Comparison of ENCODE assay signal across 18 mouse cellular contexts in the genomic region with DNA sequence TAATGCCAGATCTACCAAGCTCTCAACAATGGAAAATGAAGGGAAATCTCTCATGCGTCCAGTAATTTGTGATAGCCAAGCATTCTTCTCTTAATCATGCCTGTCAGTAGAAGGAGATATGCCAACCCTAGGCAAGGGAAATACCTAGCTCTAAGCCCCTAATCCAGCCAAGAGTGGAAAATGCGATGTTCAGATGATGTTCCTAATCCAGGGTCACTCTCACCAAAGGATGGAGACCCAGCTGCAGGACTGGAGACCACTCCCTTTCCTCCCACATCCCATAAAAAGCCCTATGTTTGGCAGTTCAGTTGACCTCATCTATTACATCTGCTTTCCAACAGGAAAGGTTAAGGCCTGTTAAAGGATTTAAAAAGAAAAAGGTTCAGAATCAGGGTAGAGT.
DNase-seq lines count a peak whose midpoint lies in the region; ATAC-seq and TF ChIP-seq lines count a peak whose summit lies in the region.
"Had no signal": no experiment of that assay in that cellular context is flagged by ENCODE, and none has a peak within 500 bp of the region (broad histone marks: within the 10 kb centered on the region; RNA-seq: fewer than 3 reads in every experiment).

No protein-coding gene starts in this region.

- no peak for TF ChIP-seq CTCF in forebrain, postnatal 0 days (IDR thresholded peaks at IDR 0.05; ENCODE audit: low read depth)

- no peak for DNase-seq in forebrain, postnatal 0 days
- no peak for DNase-seq in neural tube, embryonic 10.5 days (ENCODE audit: extremely low spot score, low spot score)
- DNase-seq in left cerebral cortex, postnatal 25 days (ENCODE audit: low spot score in 2 of 2), result no peak
- DNase-seq in thymus, postnatal 36 days, result no peak
- DNase-seq: adrenal gland, adult 2 months; adrenal gland, postnatal 25 days; cerebellum, adult 18-20 months; cerebellum, adult 9-11 months; cerebellum, postnatal 36 days; gastrocnemius, adult 2 months; gastrocnemius, postnatal 25 days had no signal

- intact Hi-C loops in left cerebral cortex, postnatal 25 days (cut with DNase I), result no loop called here

- H3K4me2 ChIP-seq in forebrain, embryonic 15.5 days (replicated peaks), result no peak overlapping the region
- no peak overlapping the region for H3K4me2 ChIP-seq in forebrain, postnatal 0 days (ENCODE audit: low read depth)
- H3K4me2 ChIP-seq in neural tube, embryonic 12.5 days (replicated peaks), result no peak overlapping the region
- H3K4me2 ChIP-seq in neural tube, embryonic 13.5 days, result no peak overlapping the region
- H3K4me2 ChIP-seq: embryonic facial prominence, embryonic 13.5 days; hindbrain, embryonic 14.5 days had no signal

- H3K9ac ChIP-seq in forebrain, embryonic 15.5 days (replicated peaks), result no peak overlapping the region
- H3K9ac ChIP-seq in forebrain, postnatal 0 days, result no peak overlapping the region
- no peak overlapping the region for H3K9ac ChIP-seq in neural tube, embryonic 12.5 days
- no peak overlapping the region for H3K9ac ChIP-seq in neural tube, embryonic 13.5 days
- H3K9ac ChIP-seq: embryonic facial prominence, embryonic 13.5 days; hindbrain, embryonic 14.5 days had no signal

- peak; percentile 43; the same call in 1 of the 2 replicates for ATAC-seq in forebrain, embryonic 15.5 days (replicated peaks)
- no peak; the same call in 1 of the 2 replicates for ATAC-seq in forebrain, postnatal 0 days
- peak; percentile 33; the same call in 1 of the 2 replicates for ATAC-seq in neural tube, embryonic 12.5 days (ENCODE audit: low FRiP score, low read depth)
- peak; percentile 77; the same call in 1 of the 2 replicates for ATAC-seq in neural tube, embryonic 13.5 days (ENCODE audit: low read depth)
- ATAC-seq: Patski had no signal

- H3K4me1 ChIP-seq in forebrain, embryonic 15.5 days, result peaks cover 26% of the 10 kb centered on the region
- no peaks in the 10 kb centered on the region for H3K4me1 ChIP-seq in forebrain, postnatal 0 days (ENCODE audit: insufficient read depth)
- H3K4me1 ChIP-seq in neural tube, embryonic 12.5 days, result peaks cover 8% of the 10 kb centered on the region; the same call in 1 of the 2 replicates
- H3K4me1 ChIP-seq in neural tube, embryonic 13.5 days (replicated peaks), result peaks cover 32% of the 10 kb centered on the region

- no peaks in the 10 kb centered on the region for H3K27me3 ChIP-seq in forebrain, embryonic 15.5 days
- H3K27me3 ChIP-seq in forebrain, postnatal 0 days (ENCODE audit: insufficient read depth, low read length), result 0 out of 2 replicates have a peak, but pooled peaks cover 6% of the 10 kb centered on the region
- H3K27me3 ChIP-seq in neural tube, embryonic 12.5 days (replicated peaks), result no peaks in the 10 kb centered on the region
- peaks cover 23% of the 10 kb centered on the region for H3K27me3 ChIP-seq in neural tube, embryonic 13.5 days
- H3K27me3 ChIP-seq: embryonic facial prominence, embryonic 13.5 days had no signal

- no peak overlapping the region for H3K4me3 ChIP-seq in forebrain, embryonic 15.5 days
- H3K4me3 ChIP-seq in forebrain, postnatal 0 days (ENCODE audit: low read depth, low read length), result no peak overlapping the region
- no peak overlapping the region for H3K4me3 ChIP-seq in neural tube, embryonic 12.5 days
- H3K4me3 ChIP-seq in neural tube, embryonic 13.5 days, result no peak overlapping the region
- H3K4me3 ChIP-seq: embryonic facial prominence, embryonic 13.5 days; gastrocnemius, adult 2 months; hindbrain, embryonic 10.5 days had no signal

- no peaks in the 10 kb centered on the region for H3K36me3 ChIP-seq in forebrain, embryonic 15.5 days
- H3K36me3 ChIP-seq in forebrain, postnatal 0 days (ENCODE audit: insufficient read depth), result no peaks in the 10 kb centered on the region
- no peaks in the 10 kb centered on the region for H3K36me3 ChIP-seq in neural tube, embryonic 12.5 days
- no peaks in the 10 kb centered on the region for H3K36me3 ChIP-seq in neural tube, embryonic 13.5 days
- H3K36me3 ChIP-seq: embryonic facial prominence, embryonic 13.5 days; hindbrain, embryonic 10.5 days had no signal

- 21% methylated on average over 2 of the region's 2 CpGs for WGBS in forebrain, embryonic 15.5 days
- 37% methylated on average over 2 of the region's 2 CpGs for WGBS in forebrain, postnatal 0 days
- WGBS in neural tube, embryonic 12.5 days, result 40% methylated on average over 2 of the region's 2 CpGs
- 37% methylated on average over 2 of the region's 2 CpGs for WGBS in neural tube, embryonic 13.5 days

- H3K9me3 ChIP-seq in forebrain, embryonic 15.5 days, result no peaks in the 10 kb centered on the region
- H3K9me3 ChIP-seq in forebrain, postnatal 0 days (ENCODE audit: low read length), result no peaks in the 10 kb centered on the region
- H3K9me3 ChIP-seq in neural tube, embryonic 12.5 days, result no peaks in the 10 kb centered on the region
- no peaks in the 10 kb centered on the region for H3K9me3 ChIP-seq in neural tube, embryonic 13.5 days
- H3K9me3 ChIP-seq: embryonic facial prominence, embryonic 13.5 days had no signal

- H3K27ac ChIP-seq in forebrain, embryonic 15.5 days (replicated peaks), result no peak overlapping the region
- no peak overlapping the region for H3K27ac ChIP-seq in forebrain, postnatal 0 days (ENCODE audit: low read depth, low read length)
- H3K27ac ChIP-seq in neural tube, embryonic 12.5 days, result no peak overlapping the region
- peak overlapping the region; percentile 56; the same call in 1 of the 2 replicates for H3K27ac ChIP-seq in neural tube, embryonic 13.5 days (replicated peaks)
- H3K27ac ChIP-seq: gastrocnemius, adult 2 months; hindbrain, embryonic 14.5 days had no signal
